Mouse (Mus musculus): ENCODE results near the gene Kdm4b.

- TF ChIP-seq CTCF (IDR thresholded peaks at IDR 0.05; ENCODE audit: low read depth, low read length) (no peak), POLR2A (IDR thresholded peaks at IDR 0.05; ENCODE audit: insufficient read depth, low read length) (no peak), EP300 (IDR thresholded peaks at IDR 0.05; ENCODE audit: insufficient read depth, low read depth, low read length) (no peak)
Observed at GRCm38 (mm10) chr17:56294241-56294640, 31.6 kb upstream of the Kdm4b start.

All from ES-Bruce4 (cell line).